Mouse (Mus musculus) bone marrow macrophage, adult 2 months (primary cell): Measurements from ENCODE around the gene Evi2a.

Source experiments
- CTCF ChIP-seq: IDR thresholded peaks from 2 replicates; pipeline ENCODE4 v1.5.1; 2012; ENCODE audit warnings: low read depth, mild to moderate bottlenecking, low read length, moderate library complexity
- POLR2A ChIP-seq: IDR thresholded peaks from 2 replicates; pipeline ENCODE4 v1.6.1; 2012; ENCODE audit warnings: mild to moderate bottlenecking, low read depth, low read length, borderline replicate concordance

GRCm38 (mm10) chr11:79502917-79503316 is 27.5 kb downstream of the Evi2a start:
- no peak for TF ChIP-seq POLR2A
- TF ChIP-seq CTCF, result no peak
